23 mouse cellular contexts compared by ENCODE assay signal in genomic region chr3:90408721-90409120, GRCm38 (mm10).
"Had no signal": no experiment of that assay in that cellular context is flagged by ENCODE, and none has a peak within 500 bp of the region (broad histone marks: within the 10 kb centered on the region; RNA-seq: fewer than 3 reads in every experiment).

No protein-coding gene starts in this region.

- H3K4me1 ChIP-seq: hindbrain, embryonic 13.5 days; hindbrain, embryonic 15.5 days; limb, embryonic 10.5 days; limb, embryonic 12.5 days had no signal

- H3K9me3 ChIP-seq: heart, embryonic 10.5 days; heart, embryonic 12.5 days; hindbrain, embryonic 13.5 days; hindbrain, embryonic 15.5 days; kidney, embryonic 15.5 days; limb, embryonic 10.5 days; limb, embryonic 12.5 days had no signal

- ATAC-seq: hindbrain, postnatal 0 days; intestine, embryonic 16.5 days had no signal

- DNase-seq: gastrocnemius, postnatal 14 days; gastrocnemius, postnatal 36 days; heart, adult 18-20 months; heart, postnatal 10 days; heart, postnatal 4 days; kidney, adult 11 months; kidney, adult 2 months; kidney, adult 9 months; kidney, postnatal 14 days; kidney, postnatal 36 days; layer of hippocampus, adult 9-11 months; layer of hippocampus, postnatal 36 days; liver had no signal

- H3K27me3 ChIP-seq: heart, embryonic 12.5 days; hindbrain, embryonic 13.5 days; hindbrain, embryonic 15.5 days; kidney, embryonic 15.5 days; limb, embryonic 12.5 days had no signal

- H3K4me3 ChIP-seq: heart, embryonic 10.5 days; heart, embryonic 12.5 days; hindbrain, embryonic 13.5 days; hindbrain, embryonic 15.5 days; kidney, embryonic 15.5 days; limb, embryonic 10.5 days; limb, embryonic 12.5 days had no signal

- H3K27ac ChIP-seq: heart, embryonic 10.5 days; hindbrain, embryonic 13.5 days; hindbrain, embryonic 15.5 days; hindbrain, postnatal 0 days; kidney, embryonic 15.5 days; kidney, postnatal 0 days; limb, embryonic 10.5 days; limb, embryonic 12.5 days had no signal
